In genomic region chr17:88262326-88263187, GRCm38 (mm10) we compare ENCODE assay signal across 10 mouse cellular contexts.
DNase-seq lines count a peak whose midpoint lies in the region; ATAC-seq and TF ChIP-seq lines count a peak whose summit lies in the region.
"Had no signal": no experiment of that assay in that cellular context is flagged by ENCODE, and none has a peak within 500 bp of the region (broad histone marks: within the 10 kb centered on the region; RNA-seq: fewer than 3 reads in every experiment).

No protein-coding gene starts in this region.

- H3K9me3 ChIP-seq in forebrain, embryonic 14.5 days (replicated peaks; ENCODE audit: control insufficient read depth, low read length): no peaks in the 10 kb centered on the region
- H3K9me3 ChIP-seq in forebrain, embryonic 10.5 days: peaks cover 7% of the 10 kb centered on the region; the same call in 1 of the 2 replicates
- H3K9me3 ChIP-seq in midbrain, embryonic 14.5 days (ENCODE audit: control insufficient read depth, low read length): no peaks in the 10 kb centered on the region
- H3K9me3 ChIP-seq in midbrain, embryonic 15.5 days: no peaks in the 10 kb centered on the region
- no peaks in the 10 kb centered on the region for H3K9me3 ChIP-seq in stomach, postnatal 0 days (ENCODE audit: control insufficient read depth, low read length)

- no peak overlapping the region for H3K27ac ChIP-seq in forebrain, embryonic 14.5 days (ENCODE audit: low read depth, low read length)
- H3K27ac ChIP-seq in forebrain, embryonic 10.5 days: no peak overlapping the region
- H3K27ac ChIP-seq in midbrain, embryonic 14.5 days (replicated peaks; ENCODE audit: low read depth, low read length): no peak overlapping the region
- H3K27ac ChIP-seq in midbrain, embryonic 15.5 days: no peak overlapping the region
- H3K27ac ChIP-seq in stomach, postnatal 0 days (replicated peaks): no peak overlapping the region

- H3K36me3 ChIP-seq in forebrain, embryonic 14.5 days (ENCODE audit: control insufficient read depth, insufficient read depth, low read length): no peaks in the 10 kb centered on the region
- no peaks in the 10 kb centered on the region for H3K36me3 ChIP-seq in forebrain, embryonic 10.5 days (replicated peaks)
- no peaks in the 10 kb centered on the region for H3K36me3 ChIP-seq in midbrain, embryonic 14.5 days (ENCODE audit: control insufficient read depth, insufficient read depth, low read length)
- no peaks in the 10 kb centered on the region for H3K36me3 ChIP-seq in midbrain, embryonic 15.5 days (replicated peaks)
- H3K36me3 ChIP-seq in stomach, postnatal 0 days (ENCODE audit: control insufficient read depth, insufficient read depth, low read length): no peaks in the 10 kb centered on the region

- peak; percentile 47 for ATAC-seq in forebrain, embryonic 14.5 days
- ATAC-seq in midbrain, embryonic 14.5 days (ENCODE audit: low FRiP score, low TSS enrichment): no peak
- no peak for ATAC-seq in midbrain, embryonic 15.5 days (replicated peaks)
- peak; percentile 56; the same call in 1 of the 2 replicates for ATAC-seq in stomach, postnatal 0 days (ENCODE audit: low FRiP score, low TSS enrichment)

- TF ChIP-seq EP300 in stomach, postnatal 0 days (optimal IDR thresholded peaks at IDR 0.05): no peak

- no peaks in the 10 kb centered on the region for H3K27me3 ChIP-seq in forebrain, embryonic 14.5 days (replicated peaks; ENCODE audit: control insufficient read depth, insufficient read depth, low read length)
- no peaks in the 10 kb centered on the region for H3K27me3 ChIP-seq in forebrain, embryonic 10.5 days (ENCODE audit: poor library complexity, severe bottlenecking)
- H3K27me3 ChIP-seq in midbrain, embryonic 14.5 days (ENCODE audit: control insufficient read depth, insufficient read depth, low read length): no peaks in the 10 kb centered on the region
- H3K27me3 ChIP-seq in midbrain, embryonic 15.5 days (replicated peaks): no peaks in the 10 kb centered on the region
- H3K27me3 ChIP-seq in stomach, postnatal 0 days (ENCODE audit: control insufficient read depth, insufficient read depth, low read length): no peaks in the 10 kb centered on the region

- H3K4me3 ChIP-seq in forebrain, embryonic 14.5 days (ENCODE audit: low read depth, low read length): no peak overlapping the region
- no peak overlapping the region for H3K4me3 ChIP-seq in forebrain, embryonic 10.5 days
- H3K4me3 ChIP-seq in midbrain, embryonic 14.5 days (replicated peaks; ENCODE audit: low read depth, low read length): no peak overlapping the region
- no peak overlapping the region for H3K4me3 ChIP-seq in midbrain, embryonic 15.5 days
- H3K4me3 ChIP-seq in stomach, postnatal 0 days (ENCODE audit: low read depth, low read length): no peak overlapping the region
- H3K4me3 ChIP-seq: myocyte had no signal

- DNase-seq in forebrain, embryonic 14.5 days (ENCODE audit: low spot score): peak; percentile 37
- DNase-seq in forebrain, embryonic 10.5 days (ENCODE audit: extremely low spot score, low spot score): no peak
- peak; percentile 28 for DNase-seq in midbrain, embryonic 14.5 days
- DNase-seq in layer of hippocampus, adult 9-11 months: peak; percentile 87
- no peak for DNase-seq in stomach, postnatal 0 days (ENCODE audit: low spot score)
- no peak for DNase-seq in lung, adult 18-20 months
- DNase-seq in thymus, postnatal 14 days: no peak
- DNase-seq: kidney, adult 11 months had no signal

- H3K9ac ChIP-seq in forebrain, embryonic 14.5 days (ENCODE audit: low read length): no peak overlapping the region
- H3K9ac ChIP-seq in midbrain, embryonic 14.5 days (replicated peaks; ENCODE audit: low read length): no peak overlapping the region
- no peak overlapping the region for H3K9ac ChIP-seq in midbrain, embryonic 15.5 days
- no peak overlapping the region for H3K9ac ChIP-seq in stomach, postnatal 0 days (ENCODE audit: low read length)

- no peak overlapping the region for H3K4me2 ChIP-seq in forebrain, embryonic 14.5 days (ENCODE audit: low read length)
- H3K4me2 ChIP-seq in midbrain, embryonic 14.5 days (ENCODE audit: low read length): no peak overlapping the region
- no peak overlapping the region for H3K4me2 ChIP-seq in midbrain, embryonic 15.5 days
- no peak overlapping the region for H3K4me2 ChIP-seq in stomach, postnatal 0 days (replicated peaks; ENCODE audit: low read depth)

- no peaks in the 10 kb centered on the region for H3K4me1 ChIP-seq in forebrain, embryonic 14.5 days (ENCODE audit: control insufficient read depth, insufficient read depth, low read length)
- H3K4me1 ChIP-seq in forebrain, embryonic 10.5 days: peaks cover 6% of the 10 kb centered on the region
- H3K4me1 ChIP-seq in midbrain, embryonic 14.5 days (ENCODE audit: control insufficient read depth, insufficient read depth, low read length): no peaks in the 10 kb centered on the region
- H3K4me1 ChIP-seq in midbrain, embryonic 15.5 days: peaks cover 3% of the 10 kb centered on the region; the same call in 1 of the 2 replicates
- H3K4me1 ChIP-seq in stomach, postnatal 0 days (replicated peaks; ENCODE audit: control insufficient read depth, insufficient read depth): no peaks in the 10 kb centered on the region

- 70% methylated on average over 13 of the region's 13 CpGs for WGBS in forebrain, embryonic 14.5 days
- 86% methylated on average over 13 of the region's 13 CpGs for WGBS in forebrain, embryonic 10.5 days
- WGBS in midbrain, embryonic 14.5 days: 60% methylated on average over 13 of the region's 13 CpGs
- 56% methylated on average over 13 of the region's 13 CpGs for WGBS in midbrain, embryonic 15.5 days
- WGBS in stomach, postnatal 0 days: 65% methylated on average over 13 of the region's 13 CpGs

- no peak for TF ChIP-seq CTCF in stomach, postnatal 0 days (IDR thresholded peaks at IDR 0.05; ENCODE audit: low read depth)

Comparison
In these comparisons a context has a peak if more than half of its experiments do, and no peak if none do; other contexts are left out.
1. DNase-seq: peak in forebrain, embryonic 14.5 days (single experiment), midbrain, embryonic 14.5 days (single experiment) and layer of hippocampus, adult 9-11 months (single experiment); none in forebrain, embryonic 10.5 days (single experiment), stomach, postnatal 0 days (single experiment), lung, adult 18-20 months (0 of 2) and thymus, postnatal 14 days (single experiment).
2. ATAC-seq: peak in forebrain, embryonic 14.5 days (single experiment) and stomach, postnatal 0 days (single experiment); none in midbrain, embryonic 14.5 days (single experiment) and midbrain, embryonic 15.5 days (single experiment).